Mouse (Mus musculus) cerebellum, adult 9-10 months (tissue): Measurements from ENCODE around the gene Plch1.

Experiments used
- DNase-seq: peaks from one replicate; pipeline ENCODE4 v3.0.0; 2022

Gene Plch1

DNA sequence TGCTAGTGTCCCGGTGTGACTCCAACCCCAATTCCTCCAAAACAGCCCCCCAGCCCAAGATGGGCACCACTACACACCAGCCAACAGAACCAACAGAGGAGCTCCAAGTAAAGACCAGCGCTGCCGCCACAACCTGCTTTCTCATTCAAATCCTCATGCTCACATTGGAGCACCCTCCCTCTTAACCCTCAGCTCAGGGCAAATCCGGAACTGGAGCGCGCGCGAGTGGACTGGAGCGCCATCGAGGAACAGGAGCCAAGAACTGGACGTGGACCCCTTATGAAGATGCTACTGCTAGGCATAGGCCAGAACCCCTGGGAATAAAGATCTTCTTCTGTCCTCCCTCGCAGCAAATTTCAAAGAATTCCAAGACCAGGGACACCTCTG is at the start of gene Plch1:
Gene Plch1, minus strand, starts transcription at position 164 of the 387 bp plus-strand sequence.
- no peak for DNase-seq

DNA sequence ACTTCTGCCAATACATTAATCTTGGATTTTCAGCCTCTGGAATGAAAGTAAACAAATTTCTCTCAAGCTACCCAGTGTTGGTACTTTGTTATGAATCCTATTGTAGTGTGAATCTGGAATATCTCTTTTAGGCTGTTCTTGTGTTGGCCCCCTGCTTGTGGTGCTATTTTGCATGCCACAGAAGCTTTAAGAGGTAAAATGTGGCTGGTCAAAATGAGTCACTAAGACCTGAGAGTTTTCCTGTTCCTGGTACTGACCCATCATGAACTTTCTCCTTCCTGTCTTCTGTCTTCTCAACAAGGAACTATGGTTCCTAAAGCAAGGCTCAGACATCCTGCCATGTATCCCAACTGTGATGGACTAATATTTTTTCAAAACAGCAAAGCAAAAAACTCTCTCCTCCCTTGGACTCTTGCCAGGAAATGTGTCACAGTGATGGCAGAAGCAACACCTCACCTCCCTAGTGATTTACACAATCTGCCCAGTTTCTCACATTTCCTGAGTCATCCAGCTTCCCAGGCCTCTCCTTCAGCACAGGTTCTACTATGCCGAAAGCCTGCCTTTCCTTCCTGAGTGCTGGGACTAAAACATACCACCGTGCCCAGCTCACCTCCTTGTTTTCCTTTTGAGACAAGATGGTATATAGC is 42.1 kb upstream of the Plch1 start:
- DNase-seq = peak; percentile 61

DNA sequence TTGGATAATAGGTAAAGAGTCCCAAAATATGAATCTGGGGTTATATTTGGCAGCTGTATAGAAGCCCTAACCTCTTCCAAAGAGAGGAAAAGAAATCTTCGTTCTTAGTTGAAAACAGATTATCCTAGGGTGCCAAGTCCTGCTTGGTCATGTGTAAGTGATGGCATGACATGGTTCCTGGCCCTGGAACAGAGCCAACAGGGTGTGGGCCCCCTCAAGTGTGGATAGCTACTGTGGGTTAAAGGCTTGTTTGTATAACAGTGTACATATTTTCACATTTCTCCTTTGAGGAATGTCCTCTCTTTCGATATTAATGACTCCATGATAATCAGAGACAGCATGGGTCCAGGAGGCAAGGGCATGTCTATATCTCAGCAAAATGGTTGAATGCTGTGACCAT is 39.7 kb upstream of the Plch1 start:
- DNase-seq = no peak

DNA sequence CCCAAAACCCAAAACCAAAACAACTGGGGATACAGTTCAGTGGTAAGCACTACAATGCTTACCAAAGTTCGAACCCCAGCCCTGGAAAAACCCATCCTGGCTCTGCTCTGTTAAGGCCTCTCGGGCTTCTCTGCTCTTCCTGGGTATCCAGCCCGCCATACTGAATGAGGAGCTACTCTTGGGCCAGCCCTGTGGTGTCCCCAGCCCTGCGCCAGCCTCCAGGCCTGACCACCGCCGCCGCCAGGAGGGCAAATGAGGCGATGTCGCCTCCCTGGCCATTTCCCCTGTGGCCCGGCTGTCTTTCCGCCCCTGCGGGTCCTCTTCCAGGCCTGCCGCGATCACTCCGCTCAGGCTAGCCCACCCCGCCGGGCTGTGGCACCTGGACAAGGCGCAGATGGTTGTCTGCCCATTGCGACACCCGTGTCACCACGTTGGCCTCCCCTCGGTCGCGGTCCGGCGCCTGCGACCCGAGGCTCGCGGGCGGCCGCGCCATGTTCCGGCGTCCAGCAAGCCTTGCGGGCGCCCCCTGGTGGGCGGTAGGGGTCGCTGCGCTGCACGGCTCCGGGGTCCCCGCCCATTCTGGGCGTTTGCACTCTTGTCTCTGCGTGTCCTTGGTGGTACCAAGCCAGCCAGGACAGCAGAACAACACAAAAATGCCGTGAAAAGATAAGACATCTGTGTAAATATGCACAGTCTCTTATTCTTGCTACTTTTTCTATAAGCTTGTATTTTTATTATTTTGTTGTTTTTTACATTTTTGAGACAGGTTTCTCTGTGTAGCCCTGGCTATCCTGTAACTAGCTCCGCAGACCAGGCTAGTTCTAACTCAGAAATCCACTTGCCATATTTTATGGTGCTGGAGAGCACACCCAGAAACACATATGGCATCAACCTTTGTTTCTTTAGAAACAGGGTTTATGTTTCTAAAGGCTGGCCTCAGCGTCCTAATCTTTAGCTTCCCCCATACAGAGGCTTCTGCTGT is 29.9 kb upstream of the Plch1 start, which contains the start of gene E130311K13Rik:
Gene E130311K13Rik, minus strand, starts transcription at position 595 of the 982 bp plus-strand sequence.
- peak; percentile 90 for DNase-seq

DNA sequence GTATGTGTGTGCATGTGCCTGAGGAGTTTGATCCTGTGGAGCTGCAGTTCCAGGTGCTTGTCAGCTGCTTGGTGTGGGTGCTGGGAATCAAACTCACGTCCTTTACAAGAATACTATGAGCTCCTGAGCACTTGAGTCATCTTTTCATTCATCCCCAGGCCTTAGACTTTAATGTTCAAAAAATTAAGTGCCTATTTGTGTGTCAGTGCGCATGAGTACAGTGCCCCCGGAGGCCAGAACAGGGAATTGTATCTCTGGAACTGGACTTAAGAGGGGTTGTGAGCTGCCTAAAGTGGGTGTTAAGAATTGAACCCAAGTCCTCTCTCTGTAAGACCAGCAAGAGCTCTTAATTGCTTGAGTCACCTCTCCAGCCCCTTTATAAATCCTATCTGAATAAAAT is 20.4 kb upstream of the Plch1 start:
- DNase-seq = no peak

DNA sequence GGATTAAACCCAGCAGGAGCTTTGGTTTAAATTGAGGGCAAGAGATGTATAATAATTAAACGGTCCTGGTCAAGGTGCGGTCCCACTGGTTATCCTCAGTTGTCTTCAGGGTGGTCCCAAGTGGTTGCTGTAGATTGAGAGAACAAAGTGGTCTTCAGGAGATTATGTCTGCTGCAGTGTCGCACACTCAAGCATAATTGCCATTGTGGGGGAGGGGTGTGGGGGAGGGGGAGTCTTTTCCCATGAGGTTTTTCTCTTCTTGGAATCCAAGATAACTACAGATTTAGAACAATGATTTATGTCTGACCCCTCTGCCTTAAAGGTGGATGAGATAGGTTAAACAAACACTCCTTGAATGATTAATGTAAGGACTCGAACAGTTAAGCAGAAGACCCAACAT is 11.0 kb upstream of the Plch1 start:
- no peak for DNase-seq

DNA sequence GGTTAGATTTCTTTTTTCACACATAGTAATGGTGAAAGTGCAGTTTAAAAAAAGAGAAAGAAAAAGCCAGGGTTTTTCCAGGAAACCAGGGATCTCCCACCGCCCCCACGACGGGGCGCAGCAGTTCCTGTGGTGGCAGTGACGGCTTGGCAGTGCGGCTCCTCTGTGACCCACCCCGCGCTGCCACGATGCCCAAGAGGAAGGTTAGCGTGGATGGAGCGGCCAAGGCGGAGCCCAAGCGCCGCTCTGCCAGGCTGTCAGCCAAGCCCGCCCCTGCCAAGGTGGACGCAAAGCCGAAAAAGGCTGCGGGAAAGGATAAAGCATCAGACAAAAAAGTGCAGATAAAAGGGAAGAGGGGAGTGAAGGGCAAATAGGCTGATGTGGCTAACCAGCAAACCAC is 6.0 kb upstream of the Plch1 start:
- no peak for DNase-seq

DNA sequence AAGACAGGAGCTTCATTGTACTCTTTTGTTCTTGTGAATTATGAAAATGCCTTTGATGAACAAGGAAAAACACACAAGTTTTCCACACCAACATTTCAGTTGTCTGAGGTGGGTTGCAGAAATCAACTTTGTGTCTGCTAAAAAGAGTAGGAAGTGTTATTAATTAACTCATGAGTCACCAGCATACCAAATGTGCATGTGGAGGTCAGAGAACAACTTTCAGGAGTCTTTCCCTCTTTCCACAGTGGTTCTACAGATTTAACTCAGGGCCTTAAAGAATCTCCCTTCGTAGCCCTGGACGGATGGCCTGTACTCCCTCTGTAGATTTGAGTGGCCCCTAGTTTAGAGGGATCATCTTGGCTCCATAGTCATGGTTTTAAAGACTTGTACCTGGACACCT is 4.9 kb upstream of the Plch1 start:
- DNase-seq = no peak

DNA sequence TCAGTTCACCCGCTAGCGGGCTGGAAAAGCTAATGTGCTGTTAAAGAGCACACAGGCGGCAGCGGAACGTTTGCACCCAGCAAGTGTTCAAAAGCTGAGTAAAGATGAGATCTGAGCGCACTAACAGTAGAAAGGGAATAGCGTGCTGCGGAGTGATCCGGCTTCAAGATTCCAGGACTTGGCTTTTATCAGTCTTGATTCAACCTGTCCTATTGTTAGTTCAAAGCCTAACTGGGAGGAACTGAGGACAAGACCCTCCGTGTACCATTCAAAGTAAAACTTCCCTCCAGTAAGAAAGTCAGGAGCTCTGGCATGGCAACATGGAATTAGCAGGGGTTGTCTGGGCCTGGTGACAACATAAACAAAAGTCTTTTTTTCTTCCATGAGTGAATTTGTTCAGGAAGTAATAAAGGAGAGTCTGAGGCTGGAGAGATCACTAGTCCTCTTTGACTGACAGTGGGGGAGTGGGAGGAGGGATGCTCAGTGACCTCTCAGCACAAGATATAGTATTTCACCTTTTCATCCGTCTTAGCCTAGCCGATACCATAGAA is 824 bp upstream of the Plch1 start:
- no peak for DNase-seq

DNA sequence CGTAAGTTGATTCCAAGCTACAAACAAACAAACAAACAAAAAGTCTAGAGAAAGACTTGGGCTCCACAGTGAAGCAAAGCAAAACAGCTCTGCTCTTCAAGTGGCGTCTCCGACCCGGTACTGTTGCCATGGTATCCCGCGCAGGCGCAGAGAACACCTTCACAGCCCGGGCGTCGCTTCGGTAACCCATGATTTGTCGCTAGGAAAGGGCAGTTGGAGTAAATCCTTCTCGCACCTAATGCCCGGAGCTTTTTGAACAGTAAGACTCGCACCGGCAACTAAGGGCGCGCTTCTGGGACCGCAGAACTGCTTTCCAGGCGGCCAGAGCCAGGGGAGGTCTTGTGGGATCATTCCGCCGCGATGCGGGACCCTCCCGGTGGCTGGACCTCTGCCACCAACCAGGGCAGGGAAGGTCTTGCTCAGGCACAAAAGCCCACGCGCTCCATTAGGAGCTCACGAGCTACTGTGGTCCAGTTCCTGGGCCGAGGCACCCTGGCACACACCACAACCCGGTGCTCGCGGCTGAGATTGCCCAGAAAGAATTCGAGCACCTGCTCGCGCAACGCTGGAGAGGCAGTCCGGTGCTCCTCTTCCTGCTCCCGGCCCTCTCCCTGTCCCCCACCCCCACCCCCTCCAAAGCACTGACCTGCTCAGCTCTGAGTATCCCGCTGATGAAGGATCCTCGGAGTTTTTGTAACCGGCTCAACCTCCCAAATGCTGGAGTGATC is 527 bp downstream of the Plch1 start:
- peak; percentile 60 for DNase-seq

DNA sequence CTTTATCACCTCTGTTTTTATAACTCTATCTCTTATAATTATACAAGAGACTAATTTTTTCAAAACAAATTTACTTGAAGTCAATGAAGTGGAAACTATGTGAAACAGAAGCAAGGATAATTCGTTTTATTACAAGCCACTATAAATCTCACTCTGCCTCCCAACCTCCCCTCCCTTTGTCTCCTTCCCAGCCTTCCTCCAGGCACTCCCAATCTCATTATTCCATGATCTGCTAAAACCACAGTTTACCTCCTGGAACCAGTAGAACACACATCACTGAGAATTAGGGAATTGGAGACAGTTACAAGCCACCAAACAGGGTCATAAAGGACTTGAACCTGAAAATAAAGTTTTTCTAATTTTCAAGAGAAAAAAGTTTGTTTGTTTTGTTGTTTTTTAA is 2.1 kb downstream of the Plch1 start:
- DNase-seq = no peak

DNA sequence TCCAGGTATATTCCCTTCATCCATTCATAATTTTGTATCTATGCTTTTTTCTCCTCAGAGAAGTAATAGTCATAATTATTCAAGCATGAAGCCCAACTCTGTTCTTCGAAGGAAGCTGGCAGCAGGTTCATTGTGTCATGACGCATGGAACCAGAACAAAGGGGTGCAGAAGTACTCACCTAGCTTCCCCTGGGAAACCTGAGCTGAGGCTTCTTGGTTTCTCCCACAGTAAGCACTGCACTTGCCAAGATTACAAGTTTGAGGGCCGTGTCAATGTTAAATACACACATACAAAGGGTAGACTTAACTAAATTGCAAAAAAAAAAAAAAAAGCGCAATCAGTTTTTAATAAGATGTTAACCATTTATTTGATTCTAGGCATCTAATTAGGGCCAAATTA is 3.0 kb downstream of the Plch1 start:
- no peak for DNase-seq

DNA sequence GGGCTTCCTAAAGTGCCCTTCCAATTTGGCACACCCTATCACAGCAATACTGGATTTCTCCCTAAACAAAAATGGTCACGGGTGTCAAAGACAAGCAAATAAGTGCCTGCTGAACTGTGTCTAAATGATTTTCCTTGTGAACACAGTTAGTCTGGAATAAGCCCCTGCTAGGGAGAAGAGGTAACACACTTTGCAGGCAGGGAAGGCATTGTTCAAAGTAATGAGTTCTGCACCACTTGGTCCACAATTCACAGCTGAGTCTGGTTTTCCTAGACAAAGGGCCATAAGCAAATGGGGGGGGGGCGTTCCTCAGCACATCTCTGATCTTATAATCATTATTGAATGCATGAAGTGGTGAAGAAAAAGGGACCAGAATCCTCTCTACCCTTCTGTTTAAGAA is 3.5 kb downstream of the Plch1 start:
- DNase-seq = no peak

DNA sequence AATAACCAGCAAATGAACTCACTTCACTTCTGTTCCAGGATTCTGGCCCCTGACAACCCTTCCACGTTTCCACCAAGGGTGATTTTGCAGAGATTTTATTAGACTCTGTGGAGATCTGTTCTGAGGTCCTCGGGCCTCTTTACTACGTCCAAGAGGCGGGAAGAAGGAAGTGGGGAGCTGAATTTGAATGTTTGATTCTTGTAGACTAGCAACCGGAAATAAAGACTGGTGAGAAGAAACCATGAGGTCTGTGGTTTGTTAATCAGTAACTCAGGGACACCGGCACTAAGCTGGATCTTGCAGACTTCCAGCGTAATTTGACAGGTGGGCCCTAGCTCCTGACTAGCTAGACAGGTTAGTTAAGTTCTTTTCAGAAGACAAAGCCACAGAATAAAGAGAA is 5.6 kb downstream of the Plch1 start:
- no peak for DNase-seq

DNA sequence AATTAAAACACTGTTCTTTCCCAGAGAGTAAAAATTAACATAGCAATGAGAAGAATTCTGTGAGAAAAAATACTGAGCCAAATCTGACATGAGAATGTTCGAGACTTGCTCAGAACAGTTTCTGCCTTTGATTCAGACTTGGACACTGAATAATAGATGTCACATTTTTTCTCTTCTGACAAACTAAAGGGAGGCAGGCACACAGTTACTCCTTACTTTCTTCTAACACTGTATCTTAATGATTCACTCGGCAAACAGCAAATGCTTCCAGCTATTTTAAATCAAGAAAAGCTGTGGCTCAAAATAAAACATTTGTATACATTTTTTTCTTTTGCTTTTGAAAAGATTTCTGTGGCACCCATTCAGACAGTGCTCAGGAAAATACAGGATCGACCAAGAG is 7.1 kb downstream of the Plch1 start:
- DNase-seq = no peak

DNA sequence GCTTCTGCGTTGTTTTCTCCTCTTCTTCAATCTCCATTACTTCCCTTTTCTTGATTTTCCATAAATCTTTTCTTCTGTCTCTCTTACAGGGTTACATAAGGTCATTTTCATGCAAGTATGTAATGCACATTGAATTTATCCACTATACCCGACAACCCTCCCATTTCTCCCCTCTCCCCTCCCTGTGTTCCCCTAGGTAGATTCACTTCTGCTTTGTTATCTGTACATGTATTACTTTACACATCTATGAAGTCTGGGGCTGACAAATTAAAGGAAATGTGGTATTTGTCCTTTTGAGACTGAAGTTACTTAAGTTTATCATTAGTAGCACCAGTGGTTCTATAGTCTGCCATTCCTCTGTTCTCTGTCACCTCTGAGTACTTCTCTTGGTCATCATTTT is 18.2 kb downstream of the Plch1 start:
- DNase-seq = no peak

DNA sequence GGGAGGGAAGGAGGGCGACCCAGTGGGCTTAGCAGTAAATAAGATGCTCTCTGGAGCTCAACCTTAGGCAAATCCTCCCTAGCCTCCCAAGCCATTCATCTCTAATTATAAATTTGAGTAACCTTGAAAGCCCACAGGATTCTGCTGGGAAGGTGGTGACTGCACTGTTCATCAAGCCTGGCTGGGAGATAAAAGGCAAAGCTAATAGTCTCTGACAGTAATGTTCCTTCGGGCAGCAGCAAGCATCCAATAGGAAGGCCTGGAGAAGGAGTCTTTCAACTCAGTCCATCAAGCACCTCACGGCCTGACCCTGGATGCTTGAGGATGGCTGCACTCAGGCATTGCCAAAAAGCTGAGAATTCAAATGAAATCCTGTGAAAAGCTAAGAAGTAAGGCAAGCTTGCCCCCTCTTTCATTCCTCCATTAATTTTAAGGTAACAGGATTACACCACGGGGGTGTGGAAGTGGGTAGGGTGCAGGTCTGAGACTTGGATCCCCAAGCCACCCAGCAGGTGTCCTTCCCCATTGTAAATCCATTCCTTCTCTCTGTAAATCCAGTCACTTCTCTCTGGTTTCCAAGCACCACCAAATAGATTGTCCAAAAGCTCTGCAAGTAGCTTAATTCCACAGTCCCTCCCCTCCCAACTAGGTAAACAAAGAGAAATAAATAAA is 20.1 kb downstream of the Plch1 start:
- DNase-seq = no peak

DNA sequence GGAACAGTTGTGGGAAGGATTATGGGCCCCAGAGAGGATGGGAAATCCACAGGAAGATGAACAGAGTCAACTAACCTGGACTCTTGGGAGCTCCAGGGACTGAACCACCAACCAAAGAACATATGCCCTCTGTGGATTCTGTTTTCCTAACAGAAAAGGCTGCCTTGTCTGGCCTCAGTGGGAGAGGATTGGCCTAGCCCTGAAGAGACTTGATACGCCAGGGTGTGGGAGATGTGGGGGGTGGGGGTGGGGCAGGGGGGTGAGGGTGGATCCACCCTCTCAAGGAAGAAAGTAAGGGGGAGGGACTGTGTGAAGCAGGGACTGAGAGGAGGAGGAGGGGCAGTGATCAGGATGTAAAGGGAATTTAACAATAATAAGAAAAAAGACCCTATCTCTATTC is 26.5 kb downstream of the Plch1 start:
- no peak for DNase-seq

DNA sequence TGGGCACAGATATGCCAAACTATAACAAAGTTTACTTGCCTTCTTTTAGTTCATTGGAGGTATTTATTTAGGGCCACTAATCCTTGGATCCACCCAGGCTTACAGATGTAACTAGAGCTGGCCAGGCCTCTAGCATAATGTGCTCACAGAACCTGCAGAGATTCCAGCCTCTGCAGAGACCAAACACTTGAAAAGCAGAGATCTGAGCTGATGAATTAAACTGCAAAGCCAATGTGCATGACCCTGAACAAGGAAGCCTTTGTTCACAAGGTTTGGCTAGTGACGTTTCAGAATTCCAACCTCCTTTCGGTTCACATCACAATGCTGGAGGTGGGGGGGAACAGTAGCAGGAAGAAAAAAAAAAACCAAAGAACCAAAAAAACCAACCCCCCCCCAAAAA is 28.0 kb downstream of the Plch1 start:
- DNase-seq = no peak

DNA sequence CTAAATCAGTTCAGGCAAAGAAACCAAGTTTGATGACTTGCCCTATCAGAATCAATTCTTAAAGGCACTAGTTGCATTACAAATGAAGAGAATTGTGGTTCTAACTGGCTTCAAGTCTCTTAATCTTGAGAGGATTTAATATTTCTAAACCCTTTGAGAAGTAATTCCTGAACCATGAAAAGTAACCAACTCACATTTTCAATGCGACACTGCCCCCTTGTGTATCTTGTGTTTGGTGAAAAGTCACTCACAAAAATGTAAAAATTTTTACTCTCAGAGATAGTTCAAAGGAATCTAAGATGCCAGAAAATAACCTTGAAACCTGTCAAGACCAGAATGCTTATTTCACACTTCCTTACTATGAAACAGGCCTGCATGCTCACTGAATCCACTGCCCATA is 31.0 kb downstream of the Plch1 start:
- DNase-seq = no peak

DNA sequence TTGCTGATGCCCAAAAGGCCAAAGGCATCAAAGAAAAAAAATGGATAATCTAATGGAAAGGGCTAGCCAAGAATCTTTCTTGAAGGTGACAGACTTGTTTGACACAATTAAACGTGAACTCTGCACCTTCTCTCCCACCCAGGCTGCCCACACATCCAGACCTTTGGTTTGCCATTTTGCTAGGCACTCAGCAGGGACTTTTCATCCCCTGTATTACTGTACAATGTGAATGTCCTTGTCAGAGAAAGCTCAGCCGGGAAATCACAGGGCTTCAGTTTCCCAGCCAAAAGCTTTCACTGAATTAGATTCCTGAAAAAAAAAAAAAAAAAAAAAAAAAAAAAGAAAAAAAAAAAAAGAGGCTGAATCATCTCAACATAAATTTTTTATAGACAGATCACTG is 34.2 kb downstream of the Plch1 start:
- no peak for DNase-seq

DNA sequence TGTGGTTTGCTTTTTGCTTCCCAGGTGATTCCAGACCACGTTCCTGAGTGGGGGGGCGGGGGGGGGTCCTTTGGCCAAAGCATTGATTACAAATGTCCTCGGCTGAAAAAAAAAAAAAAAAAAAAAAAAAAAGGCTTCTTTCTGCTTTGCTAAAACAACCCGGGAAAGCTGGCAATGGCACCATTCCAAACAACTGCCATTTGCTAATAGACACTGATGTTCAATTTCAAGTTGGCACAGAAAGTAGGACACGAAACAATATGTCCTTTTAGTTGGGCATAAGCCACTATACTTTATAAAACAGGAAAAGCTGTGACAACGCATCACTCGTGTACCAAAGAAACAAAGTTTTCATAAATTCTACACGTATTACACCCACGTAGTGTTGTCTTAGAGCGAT is 36.6 kb downstream of the Plch1 start:
- DNase-seq = no peak

DNA sequence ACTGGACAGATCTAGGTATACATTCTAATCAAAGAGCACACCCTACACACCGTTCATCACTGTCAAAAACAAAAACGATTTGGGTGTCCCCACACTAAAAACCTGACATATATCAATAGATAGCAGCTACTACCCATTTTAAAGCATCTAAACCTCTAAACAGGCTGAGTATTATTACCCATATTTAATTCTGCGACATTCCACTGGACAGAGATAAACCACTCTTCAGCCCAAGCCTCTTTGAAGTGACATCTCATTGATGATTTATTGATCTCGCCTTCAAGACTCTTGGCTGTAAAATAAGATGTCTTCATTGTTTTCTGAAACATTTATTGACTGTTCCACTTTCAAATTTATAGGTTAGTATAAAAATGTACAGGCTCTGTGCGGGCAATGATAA is 46.4 kb downstream of the Plch1 start:
- no peak for DNase-seq
